Mouse (Mus musculus) kidney, postnatal 10 days (tissue): ENCODE results near the gene Sipa1l3.

Experiments
- DNase-seq: peaks from one replicate; pipeline ENCODE4 v3.0.0; 2021; ENCODE audit warnings: mixed read lengths

Gene Sipa1l3

DNA sequence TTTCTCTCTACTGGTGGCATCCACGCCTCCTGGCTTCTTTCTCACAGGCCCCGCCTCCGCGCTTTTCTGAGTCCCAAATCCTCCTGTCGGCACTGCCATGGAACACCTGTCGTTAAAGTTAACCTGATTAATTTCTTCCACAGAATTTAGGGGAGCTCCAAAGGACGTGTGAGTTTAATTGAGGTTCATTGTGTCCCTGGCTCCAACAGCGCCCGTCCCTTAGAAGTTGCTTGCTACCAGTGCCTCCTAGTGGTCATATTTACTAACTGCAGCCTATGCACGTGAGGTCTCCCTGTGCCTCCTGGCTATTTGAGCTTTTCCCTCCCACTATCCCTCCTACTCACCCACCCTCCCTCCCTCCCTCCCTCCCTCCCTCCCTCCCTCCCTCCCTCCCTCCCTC, 221.4 kb downstream of the Sipa1l3 start:
- DNase-seq, result peak; percentile 81

GRCm38 (mm10) chr7:29295861-29296647, 222.4 kb downstream of the Sipa1l3 start:
- no peak for DNase-seq

DNA sequence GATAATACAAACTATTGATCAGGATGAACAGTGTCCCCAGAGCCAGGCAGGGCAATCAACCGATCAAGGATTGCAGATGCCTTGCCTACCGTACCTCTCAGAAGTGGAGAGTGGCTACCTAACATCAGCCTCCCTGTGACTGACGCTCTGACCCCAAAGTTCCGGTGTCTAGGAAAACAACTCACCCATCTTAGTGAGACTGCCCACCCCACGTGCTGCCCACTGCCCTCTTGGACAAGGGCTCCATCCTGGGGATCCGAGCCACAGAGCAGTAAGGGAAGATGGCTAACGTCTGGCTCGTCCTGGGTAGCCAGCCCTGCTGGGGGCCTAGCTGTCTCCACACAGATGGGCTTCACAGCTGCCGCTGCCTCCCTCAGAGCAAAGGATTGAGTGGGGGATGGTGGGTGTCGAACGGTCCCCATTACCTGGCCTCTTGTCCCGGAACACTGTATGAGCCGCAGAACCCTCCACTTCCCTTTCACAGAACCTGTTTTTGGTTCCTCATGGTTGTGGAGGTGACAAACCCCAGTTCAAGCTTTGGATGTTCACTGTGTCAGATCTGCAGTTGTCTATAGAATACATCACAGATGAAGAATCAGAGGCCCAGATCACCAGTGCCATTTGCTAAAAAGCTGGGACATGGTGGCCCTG, 224.2 kb downstream of the Sipa1l3 start:
- no peak for DNase-seq

GRCm38 (mm10) chr7:29293131-29294065, 225.0 kb downstream of the Sipa1l3 start:
- peak; percentile 82 for DNase-seq

- peak; percentile 53 for DNase-seq
These were observed 225.9 kb downstream of the Sipa1l3 start for GRCm38 (mm10) chr7:29292458-29293098.

GRCm38 (mm10) chr7:29291616-29292457, 226.6 kb downstream of the Sipa1l3 start:
- DNase-seq, result peak; percentile 64

- peak; percentile 48 for DNase-seq
These were observed 227.6 kb downstream of the Sipa1l3 start for GRCm38 (mm10) chr7:29290691-29291485.

- DNase-seq, result peak; percentile 70
These were observed 228.6 kb downstream of the Sipa1l3 start for GRCm38 (mm10) chr7:29289856-29290255.

DNA sequence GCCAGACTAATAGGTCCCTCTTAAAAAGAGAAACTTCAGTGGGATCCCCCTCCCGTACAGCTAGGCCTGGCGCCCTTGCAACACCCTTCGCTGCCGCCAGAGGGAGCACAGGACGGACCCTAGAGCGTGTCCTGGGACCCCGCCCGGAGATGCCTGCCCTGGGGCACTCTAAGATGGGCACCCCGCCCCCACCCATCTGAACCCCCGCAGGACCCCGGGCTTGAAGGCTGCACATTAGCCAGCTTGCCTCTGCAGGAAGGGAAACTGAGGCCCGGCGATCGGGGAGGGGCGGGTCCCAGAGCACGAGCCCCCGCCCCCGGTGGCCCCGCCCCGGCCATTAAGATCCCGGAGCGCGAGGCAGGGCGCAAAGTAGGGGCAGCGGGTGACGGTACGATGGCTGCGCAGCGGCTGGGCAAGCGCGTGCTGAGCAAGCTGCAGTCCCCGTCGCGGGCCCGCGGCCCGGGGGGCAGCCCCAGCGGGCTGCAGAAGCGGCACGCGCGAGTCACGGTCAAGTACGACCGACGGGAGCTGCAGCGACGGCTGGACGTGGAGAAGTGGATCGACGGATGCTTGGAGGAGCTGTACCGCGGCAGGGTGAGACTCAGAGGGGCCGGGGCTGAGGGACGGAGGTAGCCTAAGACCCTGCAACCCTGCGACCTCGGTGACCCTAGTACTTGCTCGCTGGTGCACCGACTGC, 229.4 kb downstream of the Sipa1l3 start, which contains the start of gene Ppp1r14a:
TSS of gene Ppp1r14a (plus strand) at position 367 of the 697 bp plus-strand sequence.
- peak; percentile 92 for DNase-seq

DNA sequence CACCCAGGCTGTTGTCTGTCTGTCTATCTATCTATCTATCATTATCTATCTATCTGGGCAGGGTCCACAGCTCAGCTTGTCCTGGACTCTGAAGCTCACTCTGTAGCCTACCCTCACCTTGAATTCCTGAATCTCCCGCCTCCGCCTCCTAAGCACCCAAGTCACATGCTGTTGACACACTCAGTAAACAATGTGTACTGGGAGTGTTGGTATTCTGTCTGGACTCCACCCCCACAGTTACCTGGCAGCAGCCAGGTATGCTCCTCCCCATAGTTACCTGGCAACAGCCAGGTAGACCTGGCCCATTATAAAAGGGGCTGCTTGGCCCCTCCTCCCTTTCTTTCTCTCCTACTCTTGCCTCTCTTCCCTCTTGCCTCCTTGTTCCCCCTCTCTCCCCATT, 230.4 kb downstream of the Sipa1l3 start:
- no peak for DNase-seq

DNA sequence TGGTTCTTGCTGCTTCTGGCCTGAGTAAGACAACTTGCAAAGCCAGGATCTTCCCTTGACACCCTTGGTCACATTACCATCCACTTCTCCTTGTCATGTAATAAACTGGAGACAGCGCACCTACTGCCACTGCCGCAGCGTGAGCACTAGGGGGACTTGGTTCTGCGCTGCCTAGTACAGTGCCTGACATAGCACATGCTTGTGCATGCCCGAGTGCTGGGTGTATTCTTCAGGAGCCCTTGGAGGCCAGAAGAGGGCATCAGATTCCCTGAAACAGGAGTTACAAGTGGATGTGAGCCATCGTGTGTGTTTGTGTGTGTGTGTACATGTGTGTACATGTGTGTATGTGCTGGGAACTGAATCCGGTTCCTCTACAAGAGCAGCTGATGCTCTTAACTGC, 231.0 kb downstream of the Sipa1l3 start:
- no peak for DNase-seq

GRCm38 (mm10) chr7:29284523-29284922, 233.9 kb downstream of the Sipa1l3 start:
- no peak for DNase-seq

GRCm38 (mm10) chr7:29283876-29284275, 234.6 kb downstream of the Sipa1l3 start:
- DNase-seq, result no peak

DNA sequence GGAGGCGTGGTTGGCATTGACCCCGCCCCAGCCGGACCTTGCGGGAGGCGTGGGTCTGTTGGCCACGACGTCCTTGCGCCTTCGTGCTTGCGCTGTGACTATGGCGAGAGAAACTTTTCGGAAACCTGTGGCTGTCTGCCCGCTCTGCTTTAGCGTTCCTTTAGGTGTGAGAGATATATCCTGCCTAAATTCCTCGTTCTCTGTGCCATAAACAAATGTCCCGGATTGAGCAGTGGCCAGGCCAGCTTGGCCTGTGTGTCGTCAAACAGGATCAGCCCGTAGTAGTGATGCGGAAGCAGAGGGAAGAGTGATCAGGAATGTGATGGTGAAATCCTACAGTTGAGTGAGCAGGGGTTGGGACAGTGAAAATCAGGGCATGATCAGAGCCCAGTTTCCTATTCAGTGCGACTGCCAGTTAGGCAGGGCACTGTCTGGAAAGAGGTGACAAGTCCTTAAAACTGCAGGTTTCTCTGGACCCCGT, 236.3 kb downstream of the Sipa1l3 start:
- no peak for DNase-seq

DNA sequence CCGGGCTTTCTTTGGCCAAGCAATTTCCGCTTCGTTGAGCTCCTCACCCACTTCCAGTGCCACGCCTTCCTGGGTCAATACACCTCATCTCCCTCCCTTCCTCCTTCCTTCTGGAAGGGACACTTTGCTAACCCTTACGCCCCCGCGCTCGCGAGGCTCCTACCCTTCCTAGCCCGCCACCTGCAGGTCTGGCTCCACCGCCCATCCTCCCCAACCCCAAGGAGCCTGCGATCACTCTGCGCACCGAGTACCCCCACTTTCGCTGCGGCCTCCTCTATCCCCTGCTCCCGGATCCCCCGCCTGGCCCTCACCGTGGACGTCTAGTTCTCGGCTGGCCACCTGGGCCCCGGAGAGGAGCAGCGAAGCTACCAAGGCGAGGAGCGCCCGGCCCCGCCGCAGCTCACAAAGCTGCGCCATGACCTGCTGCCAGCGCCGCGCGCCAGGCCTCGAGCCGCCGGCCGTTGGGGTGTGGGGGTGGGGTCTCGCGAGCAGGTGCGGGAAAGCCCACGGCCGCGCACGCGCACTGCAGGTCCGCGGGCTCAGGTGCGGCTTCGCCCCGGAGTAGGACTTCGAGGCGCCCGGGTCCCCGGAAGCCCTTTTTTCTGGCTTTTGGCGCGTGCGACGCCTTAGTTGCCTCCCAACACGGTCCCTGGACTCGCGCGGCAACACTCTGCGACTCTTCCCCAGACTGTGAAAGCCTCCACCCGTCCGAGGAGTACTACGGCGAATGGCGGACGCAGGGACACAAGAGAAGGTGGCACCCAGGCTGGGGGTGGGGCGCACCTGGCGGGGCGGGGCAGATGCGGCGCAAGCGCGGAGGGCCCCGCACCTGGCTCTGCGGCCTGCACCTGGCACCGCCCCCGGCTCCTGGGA, 237.0 kb downstream of the Sipa1l3 start, which contains the start of gene Spint2:
TSS of gene Spint2 (minus strand) at position 712 of the 873 bp plus-strand sequence.
- peak; percentile 93 for DNase-seq

DNA sequence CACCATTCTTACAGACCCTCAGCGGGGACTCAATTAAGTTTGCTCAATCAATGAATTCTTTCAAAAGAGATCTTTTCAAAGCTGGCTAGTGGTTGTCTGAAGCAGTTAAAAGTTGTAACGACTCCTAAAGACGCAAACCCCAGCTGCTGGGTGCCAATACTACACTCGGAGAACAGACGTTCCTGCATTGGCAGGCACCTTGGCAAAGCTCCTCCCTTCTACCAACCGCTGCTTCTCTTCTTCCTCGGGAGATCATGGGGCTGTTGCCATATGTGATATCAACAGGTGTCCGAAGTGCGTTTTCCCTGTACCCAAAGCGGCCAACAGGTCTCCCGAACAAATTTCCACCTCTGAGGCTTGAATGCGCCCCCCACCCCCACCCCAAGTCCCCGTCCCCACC, 237.6 kb downstream of the Sipa1l3 start:
- DNase-seq, result no peak

DNA sequence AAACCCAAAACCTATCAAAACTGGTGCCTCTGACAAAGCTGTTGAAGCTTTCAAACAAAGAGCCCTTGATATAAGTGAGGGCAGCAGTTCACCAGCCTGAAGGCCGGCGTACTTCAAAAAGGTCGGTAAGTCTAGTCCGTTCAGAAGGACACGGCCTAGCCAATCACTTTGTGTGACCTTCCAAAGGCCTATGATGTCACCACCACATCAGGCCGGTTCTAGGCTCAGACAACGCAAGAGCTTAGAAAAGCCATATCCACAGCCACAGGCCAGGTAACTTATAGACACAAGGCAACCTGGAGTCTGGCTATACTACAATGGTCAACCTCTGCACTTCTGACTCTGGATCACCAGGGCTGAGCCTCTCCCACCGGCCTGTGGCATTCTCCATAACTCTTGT, 238.5 kb downstream of the Sipa1l3 start:
- DNase-seq, result no peak

DNA sequence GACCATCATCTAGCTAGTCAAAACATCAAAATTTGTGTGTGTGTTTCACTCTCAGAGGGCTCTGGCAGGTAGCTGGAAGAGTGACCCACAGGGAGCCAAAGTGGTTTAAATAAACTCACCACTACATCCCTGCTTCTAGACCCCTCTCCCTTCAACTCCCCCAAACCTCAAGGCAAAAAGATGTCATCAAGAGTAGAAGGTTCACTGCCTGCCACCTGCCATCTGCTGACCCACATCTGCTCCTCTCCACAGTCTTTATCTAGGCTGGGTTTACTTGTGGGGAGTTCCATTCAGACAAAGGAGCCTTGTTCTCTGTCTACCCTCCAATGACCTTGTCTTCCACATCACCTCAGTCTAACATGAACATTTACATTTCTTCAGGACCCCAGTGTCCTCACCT, 239.2 kb downstream of the Sipa1l3 start:
- DNase-seq, result no peak

GRCm38 (mm10) chr7:29277510-29277909, 240.9 kb downstream of the Sipa1l3 start:
- no peak for DNase-seq
